Mouse (Mus musculus) forebrain, postnatal 0 days (tissue): ENCODE results near the gene Nubpl. TPM values are rescaled to one million over a fixed set of nuclear protein-coding genes. Genes with fewer than 3 reads are reported as not detected.

Source experiments
- ATAC-seq: fragments of 200-750 bp; cut with Nextera tagmentation; 2 replicates; pipeline ENCODE4 v1.8.0; 2017; ENCODE audit warnings: mild to moderate bottlenecking, moderate library complexity
- DNase-seq: peaks from one replicate; pipeline ENCODE4 v3.0.0-alpha.2; 2015
- H3K27ac ChIP-seq: fragments of 300-500 bp; sonication (generic); 2 replicates; pipeline ENCODE4 v1.5.1; 2014; ENCODE audit warnings: low read depth, mild to moderate bottlenecking, antibody characterized with exemption, low read length, moderate library complexity, mixed read lengths
- H3K27me3 ChIP-seq: fragments of 300-500 bp; sonication (generic); 2 replicates; pipeline ENCODE4 v1.6.1; 2014; ENCODE audit warnings: mild to moderate bottlenecking, low read length, mixed read lengths; ENCODE audit not compliant: insufficient read depth
- H3K36me3 ChIP-seq: fragments of 300-500 bp; sonication (generic); 2 replicates; pipeline ENCODE4 v1.6.1; 2014; ENCODE audit warnings: mild to moderate bottlenecking, moderate library complexity; ENCODE audit not compliant: insufficient read depth
- H3K4me1 ChIP-seq: fragments of 300-500 bp; sonication (generic); 2 replicates; pipeline ENCODE4 v1.6.1; 2014; ENCODE audit warnings: antibody characterized with exemption; ENCODE audit not compliant: insufficient read depth
- H3K4me2 ChIP-seq: fragments of 300-500 bp; sonication (generic); 2 replicates; pipeline ENCODE4 v1.6.1; 2014; ENCODE audit warnings: low read depth, mild to moderate bottlenecking, moderate library complexity
- H3K4me3 ChIP-seq: fragments of 300-500 bp; sonication (generic); 2 replicates; pipeline ENCODE4 v1.5.1; 2014; ENCODE audit warnings: low read depth, low read length, mixed read lengths
- H3K9ac ChIP-seq: fragments of 300-500 bp; sonication (generic); 2 replicates; pipeline ENCODE4 v1.6.1; 2014; ENCODE audit warnings: mild to moderate bottlenecking
- H3K9me3 ChIP-seq: fragments of 300-500 bp; sonication (generic); 2 replicates; pipeline ENCODE4 v1.6.1; 2016; ENCODE audit warnings: low read length
- CTCF ChIP-seq: sonication (generic); IDR thresholded peaks from 2 replicates; pipeline ENCODE4 v1.5.1; 2016; ENCODE audit warnings: antibody characterized with exemption, control low read depth, low read depth
- WGBS: fragments of 180-500 bp; shearing (Covaris S2); extraction: QIAGEN DNeasy Blood & Tissue Kit; methylation state at CpG from one replicate; pipeline ENCODE4 v1.1.7; 2014; 5-methylcytosine and 5-hydroxymethylcytosine counted together
- polyA plus RNA-seq: library from polyadenylated mRNA; unstranded; fragments of >200 nt; fragmentation: Nextera tagmentation; extraction: Ambion mirVana; gene quantifications from 2 replicates; pipeline ENCODE4 v1.2.1, GENCODE M21; 2015
- total RNA-seq: library from RNA; depleted of rRNA; stranded (reverse); fragments of >200 nt; gene quantifications from 2 replicates; pipeline ENCODE4 v1.2.3, GENCODE M21; 2014

The Nubpl gene
- total and polyA plus RNA-seq, 2 experiments from 2014 or later = 5.9 to 7.6 TPM

GRCm38 (mm10) chr12:52186205-52186793 is 88.8 kb downstream of the Nubpl start:
- Histone ChIP-seq H3K9ac (no peak overlapping the region), H3K4me2 (no peak overlapping the region), H3K27me3 (no peaks in the 10 kb centered on the region), H3K27ac (peak overlapping the region; percentile 62), H3K9me3 (no peaks in the 10 kb centered on the region), H3K36me3 (no peaks in the 10 kb centered on the region), H3K4me1 (0 out of 2 replicates have a peak, but pooled peaks cover 9% of the 10 kb centered on the region), H3K4me3 (no peak overlapping the region)
- peak; percentile 69 for ATAC-seq
- WGBS = 14% methylated on average over 1 of the region's 1 CpGs
- TF ChIP-seq CTCF = no peak
- DNase-seq = peak; percentile 20

- 4% methylated on average over 5 of the region's 5 CpGs for WGBS
- Histone ChIP-seq H3K9me3 (no peaks in the 10 kb centered on the region), H3K4me2 (no peak overlapping the region), H3K4me1 (0 out of 2 replicates have a peak, but pooled peaks cover 9% of the 10 kb centered on the region), H3K27me3 (no peaks in the 10 kb centered on the region), H3K4me3 (no peak overlapping the region), H3K27ac (no peak overlapping the region), H3K36me3 (no peaks in the 10 kb centered on the region), H3K9ac (no peak overlapping the region)
- DNase-seq = peak; percentile 75
- ATAC-seq = peak; percentile 93
- no peak for TF ChIP-seq CTCF
Observed at GRCm38 (mm10) chr12:52186963-52187590, 89.5 kb downstream of the Nubpl start.

DNA sequence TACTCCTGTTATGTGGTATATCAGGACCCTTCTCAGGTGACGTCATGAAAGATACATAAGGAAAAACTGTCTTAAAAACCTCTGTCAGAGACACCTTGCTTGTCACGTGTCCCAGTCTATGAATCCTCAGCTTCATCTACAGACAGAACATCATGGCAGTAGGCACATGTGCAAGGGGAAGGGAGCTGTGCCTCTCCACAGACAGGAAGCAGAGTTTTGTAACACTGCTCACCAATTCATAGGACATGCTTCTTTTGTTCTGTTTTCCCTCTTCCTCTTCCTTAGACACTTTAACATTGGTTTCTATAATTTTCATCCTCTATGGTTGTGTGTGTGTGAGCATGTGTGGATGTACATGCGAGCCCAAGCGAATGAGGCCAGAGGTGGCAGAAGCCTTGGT is 100.9 kb downstream of the Nubpl start:
- no peak overlapping the region for H3K4me3 ChIP-seq

DNA sequence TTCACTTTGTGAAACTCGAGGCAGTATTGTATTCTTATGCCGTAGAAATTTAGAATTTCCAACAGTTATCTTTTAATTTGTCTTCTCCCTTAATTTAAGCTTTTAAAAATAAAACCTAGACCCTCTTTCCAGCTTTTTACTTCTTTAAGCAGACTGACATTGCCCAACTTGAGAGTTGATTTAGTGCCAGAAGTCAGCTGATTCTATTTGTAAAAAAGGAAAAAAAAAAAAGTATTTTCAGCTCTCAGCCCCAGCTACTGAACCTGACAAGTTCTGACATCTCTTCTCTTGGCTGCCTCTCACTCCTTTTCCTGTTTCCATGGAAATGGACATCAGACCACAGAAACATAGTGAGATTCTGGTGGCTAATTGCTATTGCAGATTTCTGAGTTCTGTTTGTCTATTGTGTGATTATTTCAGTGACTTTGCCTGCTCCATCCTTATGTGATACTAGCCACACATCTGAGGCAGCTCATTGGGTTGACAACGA is 111.6 kb downstream of the Nubpl start:
- no peak overlapping the region for H3K4me2 ChIP-seq
- peak; percentile 45 for DNase-seq

More for the DNA sequence above, 100.9 kb downstream of the Nubpl start:
- WGBS = 89% methylated on average over 4 of the region's 4 CpGs
- H3K4me2 ChIP-seq = no peak overlapping the region
- no peak overlapping the region for H3K27ac ChIP-seq
- no peak for ATAC-seq
- no peak for DNase-seq
- no peaks in the 10 kb centered on the region for H3K36me3 ChIP-seq
- H3K9me3 ChIP-seq = no peaks in the 10 kb centered on the region
- no peaks in the 10 kb centered on the region for H3K27me3 ChIP-seq
- H3K9ac ChIP-seq = no peak overlapping the region
- no peaks in the 10 kb centered on the region for H3K4me1 ChIP-seq
- no peak for TF ChIP-seq CTCF

GRCm38 (mm10) chr12:52211144-52211543 is 113.6 kb downstream of the Nubpl start:
- H3K27ac ChIP-seq = no peak overlapping the region
- TF ChIP-seq CTCF = no peak
- no peaks in the 10 kb centered on the region for H3K4me1 ChIP-seq
- ATAC-seq = no peak
- no peak for DNase-seq
- no peaks in the 10 kb centered on the region for H3K9me3 ChIP-seq
- H3K36me3 ChIP-seq = no peaks in the 10 kb centered on the region
- no peaks in the 10 kb centered on the region for H3K27me3 ChIP-seq
- H3K4me3 ChIP-seq = no peak overlapping the region
- no peak overlapping the region for H3K9ac ChIP-seq
- H3K4me2 ChIP-seq = no peak overlapping the region

More for the DNA sequence above, 111.6 kb downstream of the Nubpl start:
- H3K36me3 ChIP-seq = no peaks in the 10 kb centered on the region
- H3K27ac ChIP-seq = peak overlapping the region; percentile 69; the same call in 1 of the 2 replicates
- no peaks in the 10 kb centered on the region for H3K4me1 ChIP-seq
- no peaks in the 10 kb centered on the region for H3K27me3 ChIP-seq
- no peaks in the 10 kb centered on the region for H3K9me3 ChIP-seq
- H3K9ac ChIP-seq = no peak overlapping the region
- WGBS = 57% methylated on average over 3 of the region's 3 CpGs
- TF ChIP-seq CTCF = no peak
- ATAC-seq = peak; percentile 84
- H3K4me3 ChIP-seq = no peak overlapping the region

DNA sequence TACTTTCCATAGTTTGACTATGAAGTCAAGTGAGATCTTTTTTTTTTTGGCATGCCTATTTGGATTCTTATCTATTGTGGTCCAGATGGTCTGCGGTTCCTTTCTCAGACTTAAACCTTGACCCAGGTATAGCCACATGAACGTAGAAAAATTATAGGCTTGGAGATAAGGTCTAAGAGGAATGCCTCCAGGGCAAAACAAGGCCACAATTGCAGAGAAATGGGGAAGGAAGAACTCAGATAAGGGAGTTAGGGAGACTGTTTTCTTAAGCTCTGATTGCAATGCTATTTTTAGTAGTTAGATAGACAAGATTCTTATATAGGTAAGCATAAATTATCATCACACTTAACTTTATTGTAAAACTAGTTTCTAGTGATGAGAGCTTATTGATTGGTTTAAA is 117.3 kb downstream of the Nubpl start:
- TF ChIP-seq CTCF = no peak
- Histone ChIP-seq H3K4me2 (no peak overlapping the region), H3K36me3 (no peaks in the 10 kb centered on the region), H3K4me3 (no peak overlapping the region), H3K9me3 (no peaks in the 10 kb centered on the region), H3K27me3 (no peaks in the 10 kb centered on the region), H3K27ac (no peak overlapping the region), H3K4me1 (no peaks in the 10 kb centered on the region), H3K9ac (no peak overlapping the region)
- DNase-seq (no peak), ATAC-seq (no peak)
- WGBS = 88% methylated on average over 2 of the region's 2 CpGs

DNA sequence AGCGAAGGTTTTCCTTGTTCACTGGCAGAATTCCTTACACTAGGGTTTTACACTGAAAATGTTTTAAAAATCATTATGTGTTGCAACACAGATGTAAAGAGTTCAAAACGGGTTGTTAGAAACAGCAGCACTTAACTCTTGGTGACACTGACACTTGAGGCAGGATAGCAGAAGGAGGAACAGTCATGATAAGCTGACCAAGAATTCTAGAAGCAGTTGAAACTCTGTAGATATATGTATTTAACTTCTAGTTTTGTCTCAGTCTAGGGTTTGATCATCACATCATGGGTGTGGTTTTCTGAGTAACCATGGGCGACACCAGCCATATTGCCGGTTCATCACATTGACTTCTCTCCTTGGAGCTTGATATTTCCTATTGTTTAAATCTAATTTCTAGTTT is 127.4 kb downstream of the Nubpl start:
- ATAC-seq (no peak), DNase-seq (no peak)
- H3K27me3 ChIP-seq = no peaks in the 10 kb centered on the region
- no peak overlapping the region for H3K4me2 ChIP-seq
- no peak overlapping the region for H3K4me3 ChIP-seq
- 88% methylated on average over 4 of the region's 4 CpGs for WGBS
- no peak overlapping the region for H3K9ac ChIP-seq
- H3K36me3 ChIP-seq = no peaks in the 10 kb centered on the region
- H3K9me3 ChIP-seq = no peaks in the 10 kb centered on the region
- no peak for TF ChIP-seq CTCF
- no peak overlapping the region for H3K27ac ChIP-seq
- H3K4me1 ChIP-seq = no peaks in the 10 kb centered on the region
